Mouse (Mus musculus): ENCODE measurements around the gene Trim44. TPM values are rescaled to one million over a fixed set of nuclear protein-coding genes. Genes with fewer than 3 reads are reported as not detected.

Trim44 gene
- total RNA-seq, 2 experiments from 2014 or later = 176 to 181 TPM

DNA sequence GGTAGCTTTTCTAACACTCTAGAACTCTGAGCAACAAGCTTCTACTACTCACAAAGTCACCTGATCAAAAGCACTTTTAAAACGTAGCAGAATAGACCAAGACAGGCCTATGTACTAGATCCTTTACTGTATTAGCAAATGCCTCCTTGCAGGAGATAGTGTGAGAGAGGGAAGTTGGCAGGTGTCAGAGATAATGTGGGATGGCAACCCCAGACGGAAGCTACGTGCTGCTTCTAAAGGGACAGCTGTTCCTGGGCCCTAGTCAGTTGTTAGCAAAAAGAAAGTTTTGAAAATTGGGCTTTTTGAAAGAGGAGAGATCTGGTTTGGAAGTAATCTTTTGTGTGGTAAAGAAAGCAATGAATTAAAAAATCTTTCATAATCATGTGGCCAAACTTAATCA lies 151.5 kb downstream of the Trim44 start:
- intact Hi-C loops (cut with DNase I) = loop anchor here (5.0 kb wide), 3 partner anchors 61 to 274 kb away; partner anchors contain the start of gene Fjx1
- peak in 1 of 2 experiments; percentile 45 for DNase-seq (ENCODE audit: low spot score in 2 of 2)

DNA sequence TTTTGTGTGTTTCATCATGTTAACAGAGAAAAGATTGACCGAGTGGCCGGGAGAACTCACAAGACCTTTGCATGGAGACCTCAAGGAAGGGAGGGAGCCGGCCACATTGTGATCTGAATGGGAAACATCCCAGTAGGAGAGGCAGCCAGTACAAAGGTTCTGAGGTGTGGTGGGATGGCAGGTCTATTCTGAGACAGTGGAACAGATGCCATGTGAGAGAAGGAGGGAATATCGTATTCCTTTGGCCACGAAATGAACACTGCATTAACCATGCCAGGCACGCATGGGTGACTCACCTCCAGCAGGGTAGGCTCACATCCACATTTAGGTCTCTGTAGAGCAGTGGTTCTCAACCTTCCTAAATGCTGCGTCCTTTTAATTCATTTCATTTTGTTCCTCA lies 154.4 kb downstream of the Trim44 start:
- peak in 1 of 2 experiments; percentile 81 for DNase-seq (ENCODE audit: low spot score in 2 of 2)
- intact Hi-C loops (cut with DNase I) = loop anchor here (5.0 kb wide), 1 partner anchor 66 kb away; the partner anchor contains the start of gene Ldlrad3

DNA sequence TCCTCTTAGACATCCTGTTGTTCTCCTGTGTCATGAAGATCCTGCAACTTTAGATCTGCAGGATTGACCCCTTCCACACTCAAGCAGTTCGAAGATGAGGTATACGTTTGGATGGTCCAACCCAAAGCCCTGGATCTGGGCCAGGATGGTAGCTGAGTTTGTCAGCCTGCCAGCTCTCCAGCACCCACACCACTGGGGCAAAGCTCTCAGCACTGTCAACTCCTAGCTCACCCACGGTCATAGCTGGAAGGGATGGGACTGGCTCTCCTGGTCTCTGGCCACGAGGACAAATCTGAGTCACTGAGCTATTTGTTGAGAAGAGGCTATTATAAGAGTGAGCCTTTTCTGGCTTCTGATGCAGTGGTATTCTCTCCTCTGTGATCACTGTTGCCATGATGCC lies 155.0 kb downstream of the Trim44 start:
- intact Hi-C loops (cut with DNase I) = loop anchor here (5.0 kb wide), 1 partner anchor 65 kb away; the partner anchor contains the start of gene Ldlrad3
- DNase-seq (ENCODE audit: low spot score in 2 of 2) = peak in 1 of 2 experiments; percentile 57

Other genes with a start within 250 kb of the Trim44 start
- gene Ldlrad3, start 221.4 kb downstream of the Trim44 start, total RNA-seq (2021) = 1 to 10 TPM; 8.1 to 8.6 TPM
- gene Fjx1, start 44.7 kb upstream of the Trim44 start, total RNA-seq (2021) = 10 to 100 TPM; 68.4 to 83.1 TPM
- 10 to 100 TPM; 35.2 to 36.6 TPM for gene Pamr1, start 142.2 kb upstream of the Trim44 start, total RNA-seq (2021)